Mouse (Mus musculus): ENCODE measurements around the gene Tdrd3.

DNA sequence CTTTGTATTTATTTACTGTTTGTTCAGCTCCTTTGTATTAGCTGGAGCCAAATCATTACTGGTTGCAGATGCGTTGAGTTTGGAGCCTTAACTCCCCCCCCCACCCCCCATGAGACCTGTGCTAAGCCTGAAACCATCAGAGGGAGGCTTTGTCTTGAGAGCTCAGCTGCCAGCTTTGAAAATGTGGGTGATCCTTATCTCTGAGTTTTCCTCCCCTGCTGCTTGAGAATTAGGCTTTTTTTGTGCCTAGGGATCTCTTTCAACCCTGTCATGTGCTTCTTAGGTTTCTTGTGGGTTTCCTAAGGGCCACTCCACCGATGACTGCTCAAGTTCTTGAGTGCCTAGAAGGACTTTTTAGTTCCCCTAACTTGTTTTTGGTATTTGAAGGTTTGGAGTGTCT is 23.3 kb downstream of the Tdrd3 start:
- no peak for TF ChIP-seq POLR2A (IDR thresholded peaks at IDR 0.05; ENCODE audit: extremely low read depth, insufficient read depth, low read length)
- no peak for TF ChIP-seq CTCF (IDR thresholded peaks at IDR 0.05; ENCODE audit: extremely low read depth, insufficient read depth, low read length)

Measured in cortical plate, adult 2 months (tissue).